Mouse (Mus musculus) megakaryocyte, embryonic 14.5 days (primary cell): ENCODE measurements at regions not wholly inside any gene's neighbourhood (a gene's known extent, or its start where the extent isn't known, plus 50 kb on each side); places are given as distances from the start of the nearest gene placed in this dataset.

Experiments
- FLI1 ChIP-seq: IDR thresholded peaks from 2 replicates; pipeline ENCODE4 v1.6.1; 2012; ENCODE audit warnings: low read length, inconsistent platforms, mixed read lengths
- GATA1 ChIP-seq: IDR thresholded peaks from 3 replicates; pipeline ENCODE4 v1.6.1; 2012; ENCODE audit warnings: mixed read lengths, low read length, inconsistent platforms, borderline replicate concordance

- TF ChIP-seq GATA1 (no peak), FLI1 (no peak)
Measured at GRCm38 (mm10) chr12:70657493-70657810, 167.9 kb upstream of the Frmd6 start.
